Mouse (Mus musculus): ENCODE data around the gene Zfp13. TPM values are rescaled to one million over a fixed set of nuclear protein-coding genes. Genes with fewer than 3 reads are reported as not detected.

Gene Zfp13
- not detected for polyA plus RNA-seq (2014; fragmentation: Illumina TruSeq; extraction: RNeasy Lipid Tissue Mini Kit (QIAGEN cat#74804); ENCODE audit: low read depth, low replicate concordance)

GRCm38 (mm10) chr17:23598582-23599552, at the start of gene Zfp13:
Gene Zfp13, minus strand, starts transcription at chr17:23599487.

GRCm38 (mm10) chr17:23644613-23645495, 45.6 kb upstream of the Zfp13 start, which contains the start of gene Mmp25:
Gene Mmp25, minus strand, starts transcription at chr17:23645277.

GRCm38 (mm10) chr17:23600641-23601622, 1.6 kb upstream of the Zfp13 start, which contains the start of gene Zscan10:
Gene Zscan10, plus strand, starts transcription at chr17:23600856.

GRCm38 (mm10) chr17:23563595-23564367, 35.5 kb downstream of the Zfp13 start, which contains the start of gene Zfp213:
Gene Zfp213, minus strand, starts transcription at chr17:23564238.

Other genes starting within 250 kb of the Zfp13 start
- not detected for gene Vmn2r116, start 214.9 kb downstream of the Zfp13 start, polyA plus RNA-seq (2014; fragmentation: Illumina TruSeq; extraction: RNeasy Lipid Tissue Mini Kit (QIAGEN cat#74804); ENCODE audit: low read depth, low replicate concordance)
- gene Vmn2r117, start 119.8 kb downstream of the Zfp13 start, polyA plus RNA-seq (2014; fragmentation: Illumina TruSeq; extraction: RNeasy Lipid Tissue Mini Kit (QIAGEN cat#74804); ENCODE audit: low read depth, low replicate concordance) = not detected
- 0.32 TPM for gene Zfp213, start 35.2 kb downstream of the Zfp13 start, polyA plus RNA-seq (2014; fragmentation: Illumina TruSeq; extraction: RNeasy Lipid Tissue Mini Kit (QIAGEN cat#74804); ENCODE audit: low read depth, low replicate concordance)
- not detected for gene Zscan10, start 1.4 kb upstream of the Zfp13 start, polyA plus RNA-seq (2014; fragmentation: Illumina TruSeq; extraction: RNeasy Lipid Tissue Mini Kit (QIAGEN cat#74804); ENCODE audit: low read depth, low replicate concordance)
- gene Mmp25, start 45.8 kb upstream of the Zfp13 start, polyA plus RNA-seq (2014; fragmentation: Illumina TruSeq; extraction: RNeasy Lipid Tissue Mini Kit (QIAGEN cat#74804); ENCODE audit: low read depth, low replicate concordance) = 0.08 TPM
- gene Bicdl2, start 61.0 kb upstream of the Zfp13 start, polyA plus RNA-seq (2014; fragmentation: Illumina TruSeq; extraction: RNeasy Lipid Tissue Mini Kit (QIAGEN cat#74804); ENCODE audit: low read depth, low replicate concordance) = 0.28 TPM
- 7.0 TPM for gene Hcfc1r1, start 74.1 kb upstream of the Zfp13 start, polyA plus RNA-seq (2014; fragmentation: Illumina TruSeq; extraction: RNeasy Lipid Tissue Mini Kit (QIAGEN cat#74804); ENCODE audit: low read depth, low replicate concordance)
- 1.8 TPM for gene Thoc6, start 74.4 kb upstream of the Zfp13 start, polyA plus RNA-seq (2014; fragmentation: Illumina TruSeq; extraction: RNeasy Lipid Tissue Mini Kit (QIAGEN cat#74804); ENCODE audit: low read depth, low replicate concordance)
- gene Tnfrsf12a, start 78.0 kb upstream of the Zfp13 start, polyA plus RNA-seq (2014; fragmentation: Illumina TruSeq; extraction: RNeasy Lipid Tissue Mini Kit (QIAGEN cat#74804); ENCODE audit: low read depth, low replicate concordance) = 0.65 TPM
- 0.32 TPM for gene Cldn6, start 79.8 kb upstream of the Zfp13 start, polyA plus RNA-seq (2014; fragmentation: Illumina TruSeq; extraction: RNeasy Lipid Tissue Mini Kit (QIAGEN cat#74804); ENCODE audit: low read depth, low replicate concordance)
- gene Cldn9, start 84.5 kb upstream of the Zfp13 start, polyA plus RNA-seq (2014; fragmentation: Illumina TruSeq; extraction: RNeasy Lipid Tissue Mini Kit (QIAGEN cat#74804); ENCODE audit: low read depth, low replicate concordance) = not detected
- not detected for gene 1520401A03Rik, start 123.3 kb upstream of the Zfp13 start, polyA plus RNA-seq (2014; fragmentation: Illumina TruSeq; extraction: RNeasy Lipid Tissue Mini Kit (QIAGEN cat#74804); ENCODE audit: low read depth, low replicate concordance)
- gene Pkmyt1, start 126.8 kb upstream of the Zfp13 start, polyA plus RNA-seq (2014; fragmentation: Illumina TruSeq; extraction: RNeasy Lipid Tissue Mini Kit (QIAGEN cat#74804); ENCODE audit: low read depth, low replicate concordance) = not detected
- gene Paqr4, start 141.4 kb upstream of the Zfp13 start, polyA plus RNA-seq (2014; fragmentation: Illumina TruSeq; extraction: RNeasy Lipid Tissue Mini Kit (QIAGEN cat#74804); ENCODE audit: low read depth, low replicate concordance) = 0.65 TPM
- not detected for gene Kremen2, start 146.3 kb upstream of the Zfp13 start, polyA plus RNA-seq (2014; fragmentation: Illumina TruSeq; extraction: RNeasy Lipid Tissue Mini Kit (QIAGEN cat#74804); ENCODE audit: low read depth, low replicate concordance)
- gene Flywch1, start 172.1 kb upstream of the Zfp13 start, polyA plus RNA-seq (2014; fragmentation: Illumina TruSeq; extraction: RNeasy Lipid Tissue Mini Kit (QIAGEN cat#74804); ENCODE audit: low read depth, low replicate concordance) = 0.65 TPM
- gene Flywch2, start 186.6 kb upstream of the Zfp13 start, polyA plus RNA-seq (2014; fragmentation: Illumina TruSeq; extraction: RNeasy Lipid Tissue Mini Kit (QIAGEN cat#74804); ENCODE audit: low read depth, low replicate concordance) = not detected
- gene Srrm2, start 191.0 kb upstream of the Zfp13 start, polyA plus RNA-seq (2014; fragmentation: Illumina TruSeq; extraction: RNeasy Lipid Tissue Mini Kit (QIAGEN cat#74804); ENCODE audit: low read depth, low replicate concordance) = 69.0 TPM
- gene Elob, start 229.6 kb upstream of the Zfp13 start, polyA plus RNA-seq (2014; fragmentation: Illumina TruSeq; extraction: RNeasy Lipid Tissue Mini Kit (QIAGEN cat#74804); ENCODE audit: low read depth, low replicate concordance) = 12.0 TPM
- gene Prss33, start 236.6 kb upstream of the Zfp13 start, polyA plus RNA-seq (2014; fragmentation: Illumina TruSeq; extraction: RNeasy Lipid Tissue Mini Kit (QIAGEN cat#74804); ENCODE audit: low read depth, low replicate concordance) = not detected
- not detected for gene Prss32, start 244.4 kb upstream of the Zfp13 start, polyA plus RNA-seq (2014; fragmentation: Illumina TruSeq; extraction: RNeasy Lipid Tissue Mini Kit (QIAGEN cat#74804); ENCODE audit: low read depth, low replicate concordance)
- gene Prss41, start 244.7 kb upstream of the Zfp13 start, polyA plus RNA-seq (2014; fragmentation: Illumina TruSeq; extraction: RNeasy Lipid Tissue Mini Kit (QIAGEN cat#74804); ENCODE audit: low read depth, low replicate concordance) = not detected